Mouse (Mus musculus) urinary bladder, postnatal 10 days (tissue): ENCODE measurements around the gene Wdr44.

Source experiments
- DNase-seq: peaks from one replicate; pipeline ENCODE4 v3.0.0; 2022; ENCODE audit warnings: low spot score

Gene Wdr44

DNA sequence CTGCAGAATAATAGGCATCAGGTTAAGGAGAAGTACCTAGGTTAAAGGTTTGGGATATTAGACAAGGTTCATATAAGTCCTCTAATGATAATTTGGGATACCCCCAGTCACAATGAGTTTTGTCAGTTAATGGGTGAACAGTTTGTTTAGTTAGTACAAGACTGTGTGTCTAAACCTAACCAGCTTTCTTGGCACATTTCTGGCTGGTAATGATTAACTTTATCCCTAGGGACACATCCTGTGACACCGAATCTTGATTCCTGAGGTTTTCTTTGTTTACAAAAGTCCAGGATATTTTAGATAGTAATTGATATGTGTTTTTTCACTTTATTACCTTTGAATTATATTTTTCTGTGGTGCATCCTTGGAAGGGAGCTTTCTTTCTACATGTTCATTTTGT is 148.1 kb downstream of the Wdr44 start:
- no peak for DNase-seq
